ENCODE assay signal across 21 mouse cellular contexts in genomic region chr4:120184374-120184991, GRCm38 (mm10). TPM values are rescaled to one million over a fixed set of nuclear protein-coding genes. Genes with fewer than 3 reads are reported as not detected.
DNase-seq lines count a peak whose midpoint lies in the region; ATAC-seq and TF ChIP-seq lines count a peak whose summit lies in the region.
"Had no signal": no experiment of that assay in that cellular context is flagged by ENCODE, and none has a peak within 500 bp of the region (broad histone marks: within the 10 kb centered on the region; RNA-seq: fewer than 3 reads in every experiment).

No protein-coding gene starts in this region.

- no peaks in the 10 kb centered on the region for H3K27me3 ChIP-seq in intestine, embryonic 14.5 days (replicated peaks; ENCODE audit: control insufficient read depth, insufficient read depth, low read length)
- no peaks in the 10 kb centered on the region; the same call in 1 of the 2 replicates for H3K27me3 ChIP-seq in intestine, embryonic 15.5 days (replicated peaks)
- H3K27me3 ChIP-seq: lung, embryonic 15.5 days; midbrain, embryonic 13.5 days; stomach, embryonic 15.5 days had no signal

- no peak for ATAC-seq in intestine, embryonic 14.5 days (replicated peaks; ENCODE audit: low FRiP score, low TSS enrichment, low read depth)
- ATAC-seq in intestine, embryonic 15.5 days: no peak
- ATAC-seq: intestine, postnatal 0 days; liver, embryonic 12.5 days; midbrain, embryonic 13.5 days had no signal

- H3K9ac ChIP-seq in intestine, embryonic 14.5 days (ENCODE audit: low read length): no peak overlapping the region
- H3K9ac ChIP-seq in intestine, embryonic 15.5 days: no peak overlapping the region
- H3K9ac ChIP-seq: hindbrain, embryonic 13.5 days; liver, embryonic 12.5 days; lung, embryonic 15.5 days; midbrain, embryonic 13.5 days; stomach, embryonic 15.5 days had no signal

- no peak overlapping the region for H3K4me2 ChIP-seq in intestine, embryonic 14.5 days (ENCODE audit: low read length)
- no peak overlapping the region for H3K4me2 ChIP-seq in intestine, embryonic 15.5 days (replicated peaks)
- H3K4me2 ChIP-seq: hindbrain, embryonic 13.5 days; liver, embryonic 12.5 days; lung, embryonic 15.5 days; midbrain, embryonic 13.5 days; stomach, embryonic 15.5 days had no signal

- WGBS in intestine, embryonic 14.5 days: 22% methylated on average over 5 of the region's 5 CpGs
- WGBS in intestine, embryonic 15.5 days: 20% methylated on average over 5 of the region's 5 CpGs

- H3K9me3 ChIP-seq in intestine, embryonic 14.5 days (ENCODE audit: control insufficient read depth, low read length): no peaks in the 10 kb centered on the region
- H3K9me3 ChIP-seq in intestine, embryonic 15.5 days: no peaks in the 10 kb centered on the region
- H3K9me3 ChIP-seq: hindbrain, embryonic 13.5 days; liver, embryonic 12.5 days; lung, embryonic 15.5 days; midbrain, embryonic 13.5 days; stomach, embryonic 15.5 days had no signal

- intact Hi-C loops in gastrocnemius, adult 2 months (cut with DNase I): no loop called here

- H3K4me3 ChIP-seq in intestine, embryonic 14.5 days (ENCODE audit: low read depth, low read length): no peak overlapping the region
- no peak overlapping the region for H3K4me3 ChIP-seq in intestine, embryonic 15.5 days (replicated peaks)
- no peak overlapping the region for H3K4me3 ChIP-seq in gastrocnemius, adult 2 months
- H3K4me3 ChIP-seq: heart, adult 2 months; hindbrain, embryonic 13.5 days; liver, embryonic 12.5 days; lung, embryonic 15.5 days; midbrain, embryonic 13.5 days; stomach, embryonic 15.5 days had no signal

- H3K36me3 ChIP-seq in intestine, embryonic 14.5 days (ENCODE audit: control insufficient read depth, insufficient read depth, low read length): no peaks in the 10 kb centered on the region
- no peaks in the 10 kb centered on the region for H3K36me3 ChIP-seq in intestine, embryonic 15.5 days
- H3K36me3 ChIP-seq: hindbrain, embryonic 13.5 days; liver, embryonic 12.5 days; lung, embryonic 15.5 days; midbrain, embryonic 13.5 days; stomach, embryonic 15.5 days had no signal

- peak; percentile 72 for DNase-seq in intestine, embryonic 14.5 days (ENCODE audit: low spot score)
- peak; percentile 41 for DNase-seq in NIH3T3 (ENCODE audit: low read depth)
- peak; percentile 66 for DNase-seq in embryo, embryonic 11 days
- DNase-seq in mesoderm, embryonic 11.5 days (ENCODE audit: low read depth, low spot score): peak; percentile 54
- DNase-seq in c-Kit-positive CD71-positive TER-119-positive erythroid progenitor cells, embryonic 14.5 days (ENCODE audit: low spot score): no peak
- no peak for DNase-seq in T-cell, adult 2 months (ENCODE audit: low spot score)
- DNase-seq in gastrocnemius, adult 2 months: no peak
- DNase-seq: adrenal gland, adult 8-10 months; cerebellum, adult 11-12 months; gastrocnemius, postnatal 14 days; heart, adult 2 months; left cerebral cortex, postnatal 4 days; right cerebral cortex, adult 18-20 months had no signal

- no peak for TF ChIP-seq CTCF in gastrocnemius, adult 2 months (IDR thresholded peaks at IDR 0.05)

- no peaks in the 10 kb centered on the region for H3K4me1 ChIP-seq in intestine, embryonic 14.5 days (replicated peaks; ENCODE audit: control insufficient read depth, insufficient read depth, low read length)
- H3K4me1 ChIP-seq in intestine, embryonic 15.5 days (replicated peaks): peaks cover 14% of the 10 kb centered on the region
- H3K4me1 ChIP-seq: liver, embryonic 12.5 days; stomach, embryonic 15.5 days had no signal

- no peak overlapping the region for H3K27ac ChIP-seq in intestine, embryonic 14.5 days (ENCODE audit: low read depth)
- no peak overlapping the region for H3K27ac ChIP-seq in intestine, embryonic 15.5 days
- H3K27ac ChIP-seq in gastrocnemius, adult 2 months: no peak overlapping the region
- H3K27ac ChIP-seq: heart, adult 2 months; hindbrain, embryonic 13.5 days; liver, embryonic 12.5 days; lung, embryonic 15.5 days; midbrain, embryonic 13.5 days; stomach, embryonic 15.5 days had no signal

RNA-seq across cellular contexts. Expression of gene Edn2, which starts 23.5 kb away (rescaled TPM):
- polyA plus RNA-seq in intestine, embryonic 14.5 days (2014; fragmentation: Nextera tagmentation; extraction: Ambion mirVana): 4.4 and 4.7 TPM in 2 replicates
- polyA plus RNA-seq in intestine, embryonic 15.5 days (2015; fragmentation: Nextera tagmentation; extraction: Ambion mirVana): 5.1 and 5.2 TPM in 2 replicates
- not detected for total RNA-seq in gastrocnemius, adult 2 months (2021)
- total RNA-seq: adrenal gland, adult 8-10 months; gastrocnemius, postnatal 14 days; heart, adult 2 months; left cerebral cortex, postnatal 4 days had no signal
- polyA plus RNA-seq: C2C12; midbrain, embryonic 13.5 days had no signal

Comparison
In these comparisons a context has a peak if more than half of its experiments do, and no peak if none do; other contexts are left out.
1. DNase-seq: peak in intestine, embryonic 14.5 days (single experiment), NIH3T3 (single experiment), embryo, embryonic 11 days (single experiment) and mesoderm, embryonic 11.5 days (single experiment); none in c-Kit-positive CD71-positive TER-119-positive erythroid progenitor cells, embryonic 14.5 days (single experiment), T-cell, adult 2 months (single experiment) and gastrocnemius, adult 2 months (single experiment).